Mouse (Mus musculus) stomach, postnatal 0 days (tissue): ENCODE results near the gene Cmtm3. TPM values are rescaled to one million over a fixed set of nuclear protein-coding genes. Genes with fewer than 3 reads are reported as not detected.
A peak's percentile ranks its signal among the peaks of the same experiment; 100 is the strongest.

Source experiments
- ATAC-seq: fragments of 200-750 bp; cut with Nextera tagmentation; 2 replicates; pipeline ENCODE4 v1.8.0; 2017; ENCODE audit not compliant: low FRiP score, low TSS enrichment
- DNase-seq: peaks from one replicate; pipeline ENCODE4 v3.0.0-alpha.2; 2016; ENCODE audit warnings: low spot score
- H3K27ac ChIP-seq: fragments of 300-500 bp; sonication (generic); replicated peaks from 2 replicates; pipeline ENCODE4 v1.5.1; 2014; ENCODE audit warnings: mild to moderate bottlenecking, control low read depth
- H3K27me3 ChIP-seq: fragments of 300-500 bp; sonication (generic); 2 replicates; pipeline ENCODE4 v1.6.1; 2014; ENCODE audit warnings: low read length; ENCODE audit not compliant: control insufficient read depth, insufficient read depth
- H3K36me3 ChIP-seq: fragments of 300-500 bp; sonication (generic); 2 replicates; pipeline ENCODE4 v1.6.1; 2014; ENCODE audit warnings: low read length, mixed read lengths; ENCODE audit not compliant: control insufficient read depth, insufficient read depth
- H3K4me1 ChIP-seq: fragments of 300-500 bp; sonication (generic); replicated peaks from 2 replicates; pipeline ENCODE4 v1.6.1; 2014; ENCODE audit warnings: antibody characterized with exemption; ENCODE audit not compliant: control insufficient read depth, insufficient read depth
- H3K4me2 ChIP-seq: fragments of 300-500 bp; sonication (generic); replicated peaks from 2 replicates; pipeline ENCODE4 v1.6.1; 2014; ENCODE audit warnings: low read depth, mild to moderate bottlenecking, control low read depth, moderate library complexity
- H3K4me3 ChIP-seq: fragments of 300-500 bp; sonication (generic); 2 replicates; pipeline ENCODE4 v1.5.1; 2014; ENCODE audit warnings: low read depth, low read length, control low read depth
- H3K9ac ChIP-seq: fragments of 300-500 bp; sonication (generic); 2 replicates; pipeline ENCODE4 v1.6.1; 2014; ENCODE audit warnings: mild to moderate bottlenecking, low read length, control low read depth, mixed read lengths
- H3K9me3 ChIP-seq: fragments of 300-500 bp; sonication (generic); 2 replicates; pipeline ENCODE4 v1.6.1; 2016; ENCODE audit warnings: low read length; ENCODE audit not compliant: control insufficient read depth
- CTCF ChIP-seq: IDR thresholded peaks from 2 replicates; pipeline ENCODE4 v1.5.1; 2016; ENCODE audit warnings: antibody characterized with exemption, low read depth, mild to moderate bottlenecking, moderate library complexity
- EP300 ChIP-seq: optimal IDR thresholded peaks from 2 replicates; pipeline ENCODE3; 2016; ENCODE audit warnings: antibody characterized with exemption
- WGBS: fragments of 180-500 bp; shearing (Covaris S2); extraction: QIAGEN DNeasy Blood & Tissue Kit; methylation state at CpG from one replicate; pipeline ENCODE4 v1.1.7; 2014; 5-methylcytosine and 5-hydroxymethylcytosine counted together
- polyA plus RNA-seq: library from polyadenylated mRNA; unstranded; fragments of >200 nt; fragmentation: Nextera tagmentation; extraction: Ambion mirVana; gene quantifications from 2 replicates; pipeline ENCODE4 v1.2.1, GENCODE M21; 2015

Gene Cmtm3
- polyA plus RNA-seq, 1 experiment from 2014 or later = 48.4 TPM

- H3K4me2 ChIP-seq = no peak overlapping the region
- no peak overlapping the region; the same call in 1 of the 2 replicates for H3K9ac ChIP-seq
- DNase-seq (no peak), ATAC-seq (no peak)
- H3K27ac ChIP-seq = peak overlapping the region; percentile 86
- no peak overlapping the region for H3K4me3 ChIP-seq
- TF ChIP-seq EP300 (no peak), CTCF (no peak)
- no peaks in the 10 kb centered on the region for H3K36me3 ChIP-seq
- peaks cover 17% of the 10 kb centered on the region for H3K4me1 ChIP-seq
- H3K27me3 ChIP-seq = no peaks in the 10 kb centered on the region
- 45% methylated on average over 2 of the region's 2 CpGs for WGBS
- no peaks in the 10 kb centered on the region for H3K9me3 ChIP-seq
These were observed 44.1 kb downstream of the Cmtm3 start for GRCm38 (mm10) chr8:104383296-104383695.

- Histone ChIP-seq H3K4me3 (no peak overlapping the region), H3K27me3 (no peaks in the 10 kb centered on the region)
- WGBS = 64% methylated on average over 3 of the region's 3 CpGs
These were observed 44.8 kb downstream of the Cmtm3 start for GRCm38 (mm10) chr8:104383977-104384376.

GRCm38 (mm10) chr8:104386693-104387092 lies 47.5 kb downstream of the Cmtm3 start:
- DNase-seq = no peak
- no peak for ATAC-seq
- peaks cover 17% of the 10 kb centered on the region for H3K4me1 ChIP-seq
- 34% methylated on average over 4 of the region's 4 CpGs for WGBS
- no peak overlapping the region for H3K4me3 ChIP-seq
- H3K9me3 ChIP-seq = no peaks in the 10 kb centered on the region
- H3K4me2 ChIP-seq = no peak overlapping the region
- TF ChIP-seq CTCF = no peak
- no peak for TF ChIP-seq EP300
- no peaks in the 10 kb centered on the region for H3K36me3 ChIP-seq
- no peaks in the 10 kb centered on the region for H3K27me3 ChIP-seq
- H3K27ac ChIP-seq = 0 out of 2 replicates have a peak overlapping the region, but pooled peaks have one; percentile 18
- H3K9ac ChIP-seq = no peak overlapping the region

More at GRCm38 (mm10) chr8:104383977-104384376, 44.8 kb downstream of the Cmtm3 start:
- Histone ChIP-seq H3K36me3 (no peaks in the 10 kb centered on the region), H3K4me1 (peaks cover 17% of the 10 kb centered on the region), H3K9me3 (no peaks in the 10 kb centered on the region), H3K27ac (peak overlapping the region; percentile 86), H3K9ac (0 out of 2 replicates have a peak overlapping the region, but pooled peaks have one; percentile 18), H3K4me2 (peak overlapping the region; percentile 19; the same call in 1 of the 2 replicates)
- DNase-seq (peak; percentile 82), ATAC-seq (peak; percentile 94)
- TF ChIP-seq EP300 = no peak

GRCm38 (mm10) chr8:104387501-104387900 lies 48.3 kb downstream of the Cmtm3 start:
- peaks cover 15% of the 10 kb centered on the region for H3K4me1 ChIP-seq
- 46% methylated on average over 7 of the region's 7 CpGs for WGBS
- 0 out of 2 replicates have a peak overlapping the region, but pooled peaks have one; percentile 3 for H3K4me2 ChIP-seq
- no peak overlapping the region for H3K9ac ChIP-seq
- no peak for DNase-seq
- no peak for ATAC-seq
- no peak for TF ChIP-seq EP300
- no peak for TF ChIP-seq CTCF
- no peak overlapping the region for H3K4me3 ChIP-seq
- H3K27ac ChIP-seq = peak overlapping the region; percentile 50
- H3K27me3 ChIP-seq = no peaks in the 10 kb centered on the region
- no peaks in the 10 kb centered on the region for H3K36me3 ChIP-seq
- no peaks in the 10 kb centered on the region for H3K9me3 ChIP-seq

- no peak overlapping the region for H3K9ac ChIP-seq
- peaks cover 12% of the 10 kb centered on the region for H3K4me1 ChIP-seq
- no peaks in the 10 kb centered on the region for H3K36me3 ChIP-seq
- DNase-seq = peak; percentile 85
- TF ChIP-seq EP300 (no peak), CTCF (no peak)
- WGBS = 60% methylated on average over 2 of the region's 2 CpGs
- no peaks in the 10 kb centered on the region for H3K9me3 ChIP-seq
- peak overlapping the region; percentile 50 for H3K27ac ChIP-seq
- no peaks in the 10 kb centered on the region for H3K27me3 ChIP-seq
- H3K4me2 ChIP-seq = no peak overlapping the region
- H3K4me3 ChIP-seq = no peak overlapping the region
- peak; percentile 78 for ATAC-seq
These were observed 48.8 kb downstream of the Cmtm3 start for GRCm38 (mm10) chr8:104387980-104388379.

GRCm38 (mm10) chr8:104390245-104390644 lies 51.0 kb downstream of the Cmtm3 start:
- Histone ChIP-seq H3K27ac (peak overlapping the region; percentile 56; the same call in 1 of the 2 replicates), H3K27me3 (no peaks in the 10 kb centered on the region), H3K4me3 (no peak overlapping the region), H3K4me1 (peaks cover 3% of the 10 kb centered on the region; the same call in 1 of the 2 replicates), H3K9ac (no peak overlapping the region), H3K36me3 (no peaks in the 10 kb centered on the region), H3K4me2 (no peak overlapping the region), H3K9me3 (no peaks in the 10 kb centered on the region)
- TF ChIP-seq CTCF (no peak), EP300 (no peak)
- ATAC-seq (peak; percentile 50; the same call in 1 of the 2 replicates), DNase-seq (peak; percentile 69)
- 64% methylated on average over 8 of the region's 8 CpGs for WGBS
